Mouse (Mus musculus) lung, postnatal 14 days (tissue): ENCODE measurements around the gene Plxdc1.

Experiments
- DNase-seq: peaks from one replicate; pipeline ENCODE4 v3.0.0; 2021

The Plxdc1 gene

GRCm38 (mm10) chr11:98016177-98016576 lies 29.9 kb upstream of the Plxdc1 start:
- DNase-seq = no peak

- DNase-seq = no peak
These were observed 26.6 kb upstream of the Plxdc1 start for GRCm38 (mm10) chr11:98012831-98013230.

- DNase-seq = no peak
These were observed 25.5 kb upstream of the Plxdc1 start for GRCm38 (mm10) chr11:98011716-98012115.

- DNase-seq = no peak
These were observed 21.8 kb upstream of the Plxdc1 start for GRCm38 (mm10) chr11:98008087-98008486.

- no peak for DNase-seq
These were observed 19.4 kb upstream of the Plxdc1 start for GRCm38 (mm10) chr11:98005686-98006085.

- DNase-seq = no peak
These were observed 18.8 kb upstream of the Plxdc1 start for GRCm38 (mm10) chr11:98005076-98005475.

GRCm38 (mm10) chr11:98004161-98004560 lies 17.9 kb upstream of the Plxdc1 start:
- DNase-seq = no peak

- DNase-seq = no peak
These were observed 17.0 kb upstream of the Plxdc1 start for GRCm38 (mm10) chr11:98003171-98003671.

- DNase-seq = peak; percentile 90
These were observed 16.4 kb upstream of the Plxdc1 start for GRCm38 (mm10) chr11:98002627-98003026.

GRCm38 (mm10) chr11:98001986-98002385 lies 15.7 kb upstream of the Plxdc1 start:
- no peak for DNase-seq

GRCm38 (mm10) chr11:98001351-98001824 lies 15.1 kb upstream of the Plxdc1 start:
- DNase-seq = no peak

- no peak for DNase-seq
These were observed 14.3 kb upstream of the Plxdc1 start for GRCm38 (mm10) chr11:98000378-98001140.

GRCm38 (mm10) chr11:97999748-98000147 lies 13.5 kb upstream of the Plxdc1 start:
- DNase-seq = no peak

GRCm38 (mm10) chr11:97998898-97999608 lies 12.8 kb upstream of the Plxdc1 start:
- no peak for DNase-seq

- DNase-seq = no peak
These were observed 12.0 kb upstream of the Plxdc1 start for GRCm38 (mm10) chr11:97998074-97998793.

- no peak for DNase-seq
These were observed 11.2 kb upstream of the Plxdc1 start for GRCm38 (mm10) chr11:97997387-97997960.

- DNase-seq = no peak
These were observed 10.4 kb upstream of the Plxdc1 start for GRCm38 (mm10) chr11:97996691-97997090.

GRCm38 (mm10) chr11:97995564-97996288 lies 9.5 kb upstream of the Plxdc1 start, which contains the start of gene Arl5c:
Arl5c (minus strand) TSS chr11:97996181.
- DNase-seq = peak; percentile 55

GRCm38 (mm10) chr11:97994539-97995100 lies 8.4 kb upstream of the Plxdc1 start:
- peak; percentile 90 for DNase-seq

- DNase-seq = peak; percentile 92
These were observed 2.4 kb upstream of the Plxdc1 start for GRCm38 (mm10) chr11:97988530-97989096.
